Mouse (Mus musculus) monocyte, adult 5-6 weeks (primary cell): ENCODE measurements around the gene Hmga1b. TPM values are rescaled to one million over a fixed set of nuclear protein-coding genes. Genes with fewer than 3 reads are reported as not detected.
A peak's percentile ranks its signal among the peaks of the same experiment; 100 is the strongest.
"Not testable (repeated sequence)": the region's sequence is repeated elsewhere in the genome, so short reads cannot be mapped to it uniquely, and the experiment has no call there.

ENCODE experiments used
- ATAC-seq: fragments of 153-309, 156-312 bp; replicated peaks from 2 replicates; pipeline ENCODE4 v1.8.0; 2017; ENCODE audit warnings: mild to moderate bottlenecking; ENCODE audit not compliant: low TSS enrichment, insufficient number of reproducible peaks, severe bottlenecking, poor library complexity, low FRiP score
- total RNA-seq: library from RNA; stranded (forward); fragments of 200-1000, 200-491, 200-594 nt; gene quantifications from 3 replicates; pipeline ENCODE4 v1.2.3, GENCODE M21; 2017

Gene Hmga1b
- 2.3 to 66.8 TPM (median 12.5 TPM) in 3 replicates for total RNA-seq

GRCm38 (mm10) chr11:120762672-120763041, at the start of gene Hmga1b:
TSS of gene Hmga1b (plus strand) at chr11:120762794.
- ATAC-seq: not testable (repeated sequence)

GRCm38 (mm10) chr11:120713580-120714518, 48.7 kb upstream of the Hmga1b start, which contains the start of the genes Cenpx and Lrrc45:
TSS of gene Cenpx (minus strand) at chr11:120713738.
TSS of gene Lrrc45 (plus strand) at chr11:120713925.
- peak; percentile 95 for ATAC-seq

- no peak for ATAC-seq
These were observed 48.0 kb upstream of the Hmga1b start for GRCm38 (mm10) chr11:120714546-120714945.

GRCm38 (mm10) chr11:120715131-120715530, 47.5 kb upstream of the Hmga1b start:
- ATAC-seq: no peak

GRCm38 (mm10) chr11:120719242-120719641, 43.4 kb upstream of the Hmga1b start:
- no peak for ATAC-seq

- no peak for ATAC-seq
These were observed 42.7 kb upstream of the Hmga1b start for GRCm38 (mm10) chr11:120719841-120720376.

GRCm38 (mm10) chr11:120720450-120720849, 42.1 kb upstream of the Hmga1b start:
- peak; percentile 82 for ATAC-seq

- ATAC-seq: no peak
These were observed 41.2 kb upstream of the Hmga1b start, which contains the start of gene Rac3 for GRCm38 (mm10) chr11:120721124-120722066. TSS of gene Rac3 (plus strand) at chr11:120721470.

- no peak for ATAC-seq
These were observed 40.4 kb upstream of the Hmga1b start for GRCm38 (mm10) chr11:120722067-120722630.

GRCm38 (mm10) chr11:120722761-120723382, 39.7 kb upstream of the Hmga1b start:
- no peak for ATAC-seq

- no peak for ATAC-seq
These were observed 39.1 kb upstream of the Hmga1b start for GRCm38 (mm10) chr11:120723509-120723908.

- ATAC-seq: no peak
These were observed 36.1 kb upstream of the Hmga1b start for GRCm38 (mm10) chr11:120726243-120727168.

- peak; percentile 94 for ATAC-seq
These were observed 35.4 kb upstream of the Hmga1b start, which contains the start of gene Dcxr for GRCm38 (mm10) chr11:120727169-120727527. TSS of gene Dcxr (minus strand) at chr11:120727281.

GRCm38 (mm10) chr11:120727564-120727963, 35.0 kb upstream of the Hmga1b start:
- ATAC-seq: no peak

GRCm38 (mm10) chr11:120728530-120729240, 33.9 kb upstream of the Hmga1b start:
- ATAC-seq: no peak

- ATAC-seq: peak; percentile 65
These were observed 33.1 kb upstream of the Hmga1b start for GRCm38 (mm10) chr11:120729432-120730050.
